Mouse (Mus musculus): Measurements from ENCODE around the gene Klf6. TPM values are rescaled to one million over a fixed set of nuclear protein-coding genes. Genes with fewer than 3 reads are reported as not detected.

Gene Klf6
- 206 TPM for polyA plus RNA-seq (2017; shearing (Covaris generic))

DNA sequence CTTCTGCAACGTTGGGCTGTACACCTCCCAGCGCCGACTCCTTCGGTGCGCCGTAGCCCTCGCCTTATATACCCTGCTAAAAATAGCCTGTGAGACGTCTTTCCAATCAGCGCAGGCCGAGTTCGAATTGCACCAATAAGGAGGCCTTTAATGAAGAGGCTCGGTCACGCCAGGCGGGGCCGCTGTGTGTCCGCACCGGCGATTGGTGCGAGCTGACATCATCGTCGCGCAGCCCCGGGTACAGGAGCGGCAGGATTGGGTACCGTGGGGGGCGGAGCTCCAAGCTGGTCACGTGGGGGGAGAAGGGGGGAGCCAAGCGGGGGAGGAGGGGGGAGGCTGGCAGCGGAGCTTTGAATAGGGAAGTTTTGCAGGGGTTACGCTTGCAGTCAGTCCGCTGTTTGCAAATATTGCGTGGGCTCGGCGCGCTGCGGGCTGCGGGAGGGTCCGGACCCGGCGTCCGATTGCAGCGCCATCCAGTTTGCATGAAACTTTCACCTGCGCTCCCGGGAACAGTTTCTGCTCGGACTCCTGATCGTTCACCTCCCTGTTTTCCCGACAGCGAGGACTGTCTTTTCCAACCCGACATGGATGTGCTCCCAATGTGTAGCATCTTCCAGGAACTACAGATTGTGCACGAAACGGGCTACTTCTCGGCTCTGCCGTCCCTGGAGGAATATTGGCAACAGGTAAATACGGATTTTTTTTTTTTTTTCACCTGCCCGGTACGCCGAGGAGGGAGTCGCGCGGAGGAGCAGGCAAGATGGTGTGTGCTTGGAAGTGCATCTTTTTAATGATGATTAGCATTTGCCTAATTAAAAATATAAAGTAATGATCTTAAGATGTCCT is at the start of gene Klf6:
Gene Klf6 (plus strand): TSS at position 326 of the 846 bp plus-strand sequence.

All from CD4-positive, CD25-positive, alpha-beta regulatory T cell, adult 9 weeks (primary cell).